Mouse (Mus musculus) A20 (cell line): ENCODE results near the gene Zfp148.

ENCODE experiments used
- DNase-seq: peaks from one replicate; pipeline ENCODE4 v3.0.0-alpha.2; 2011; ENCODE audit warnings: low read depth, low spot score

Zfp148 gene

DNA sequence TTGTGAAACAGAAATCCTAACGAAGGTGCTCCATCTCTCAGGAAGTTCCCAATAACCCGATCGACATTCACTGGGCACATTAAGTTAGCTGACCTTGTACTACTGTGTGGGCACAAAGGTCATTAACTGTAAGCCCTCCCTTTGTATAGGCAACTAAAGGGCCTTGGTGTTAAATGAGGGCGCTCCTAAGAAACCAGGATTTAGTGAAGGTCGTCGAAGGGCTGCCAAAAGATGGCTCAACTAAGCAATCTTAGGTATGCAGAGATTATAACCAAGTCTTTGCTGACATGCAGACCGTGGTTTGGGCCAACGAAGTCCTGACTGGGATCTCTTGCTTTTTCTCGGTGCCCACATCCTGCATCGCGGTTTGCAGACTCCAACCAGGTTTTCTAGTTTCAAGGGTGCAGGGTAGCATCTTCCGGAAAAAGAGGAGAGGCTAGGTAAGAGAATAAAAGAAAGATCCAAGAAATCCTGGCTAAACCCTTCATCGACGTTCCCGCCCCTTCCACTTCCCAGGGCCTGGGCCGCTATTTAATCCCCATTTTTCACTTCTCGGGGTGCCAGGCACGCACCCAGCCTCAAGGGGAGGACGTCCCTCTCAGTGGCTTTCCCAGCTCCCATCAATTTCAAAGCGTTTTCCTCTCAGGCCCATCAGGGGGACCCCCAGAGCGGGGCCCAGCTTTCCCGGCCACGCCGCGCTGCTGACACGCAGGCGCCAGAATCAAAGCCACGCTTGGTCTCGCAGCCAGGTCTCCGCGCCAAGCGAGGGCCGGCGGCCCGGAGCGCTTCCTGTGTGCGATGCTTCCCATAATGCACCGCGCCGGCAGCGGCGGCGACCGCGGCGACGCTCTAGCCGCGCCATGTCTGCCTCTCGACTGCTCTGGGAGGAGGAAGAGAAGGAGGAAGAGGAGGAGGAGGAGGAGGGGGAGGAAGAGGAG, at the start of gene Zfp148:
TSS of gene Zfp148 (plus strand) at position 893 of the 938 bp plus-strand sequence.
- DNase-seq: peak; percentile 95

DNA sequence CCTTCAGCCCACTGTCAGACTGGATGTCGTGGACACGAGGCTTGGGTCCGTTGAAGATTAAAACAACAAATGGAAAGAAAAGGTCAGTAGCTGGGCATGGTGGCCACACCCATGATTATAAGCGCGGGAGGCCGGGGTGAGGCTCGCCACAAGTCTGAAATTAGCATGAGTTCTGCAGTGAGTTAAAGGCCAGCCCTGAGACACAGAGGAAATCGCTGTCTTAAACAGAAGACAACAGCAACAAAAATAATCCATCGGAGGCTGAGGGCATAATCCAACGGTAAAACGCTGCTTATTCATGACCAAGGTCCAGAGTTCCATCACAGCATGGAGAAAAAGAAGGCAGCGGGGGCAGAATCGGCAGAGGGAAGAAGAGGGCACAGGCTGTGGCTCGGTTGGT, 47.6 kb upstream of the Zfp148 start:
- no peak for DNase-seq

DNA sequence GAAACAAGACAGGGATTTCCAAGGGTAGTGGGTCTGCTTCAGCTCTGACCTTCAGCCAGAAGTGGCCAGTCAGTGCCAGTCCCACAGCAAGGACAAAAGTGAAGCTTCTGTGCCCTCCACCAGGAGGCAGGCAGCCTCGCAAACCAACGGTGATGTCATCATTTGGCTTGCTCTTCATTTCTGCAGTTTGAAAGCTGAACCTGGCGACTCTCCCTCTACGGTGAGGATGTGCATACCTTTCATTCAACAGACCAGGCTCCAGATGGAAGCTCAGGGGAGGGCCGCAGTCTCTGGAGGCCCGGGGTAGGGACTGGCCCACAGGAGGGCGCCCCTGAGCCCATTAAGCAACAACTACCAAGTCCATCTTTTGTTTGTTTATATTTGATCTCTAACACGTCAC, 43.5 kb upstream of the Zfp148 start:
- peak; percentile 81 for DNase-seq

DNA sequence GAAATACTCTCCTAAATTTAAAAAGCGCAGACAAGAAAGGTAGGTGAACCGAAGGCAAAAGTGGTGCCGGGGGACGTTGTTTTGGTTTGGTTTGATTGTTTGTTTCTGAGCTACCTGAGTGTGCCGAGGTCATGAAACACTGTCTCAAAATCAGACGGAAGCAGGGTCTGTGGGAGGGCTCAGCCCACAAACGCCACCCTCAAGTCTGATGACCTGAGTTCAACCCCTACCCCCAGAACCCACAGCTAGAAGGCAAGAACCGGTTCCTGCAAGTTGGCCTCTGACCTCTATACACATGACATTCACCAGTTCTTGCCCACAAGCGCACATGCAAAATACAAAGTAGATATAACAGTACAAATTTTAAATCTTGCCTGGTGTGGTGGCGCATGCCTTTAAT, 43.0 kb upstream of the Zfp148 start:
- no peak for DNase-seq

DNA sequence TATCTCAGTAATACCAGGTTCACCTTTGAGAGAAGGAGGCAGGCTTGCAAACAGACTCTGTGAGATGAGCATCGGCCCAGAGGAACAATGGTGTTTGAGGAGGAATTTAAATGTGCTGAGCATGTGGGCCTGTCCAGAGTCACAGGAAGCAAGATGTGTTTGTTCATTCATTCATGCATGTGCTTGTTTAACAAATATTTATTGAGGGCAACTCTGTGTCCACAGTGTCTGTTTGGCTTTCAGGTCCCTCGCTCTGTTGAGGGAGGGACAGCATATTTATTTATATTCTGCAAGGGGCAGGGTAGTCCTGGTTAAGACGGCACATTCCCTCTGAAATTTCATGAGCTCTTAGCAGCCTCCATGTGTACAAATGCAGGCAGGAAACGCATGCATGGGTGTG, 42.1 kb upstream of the Zfp148 start:
- no peak for DNase-seq

DNA sequence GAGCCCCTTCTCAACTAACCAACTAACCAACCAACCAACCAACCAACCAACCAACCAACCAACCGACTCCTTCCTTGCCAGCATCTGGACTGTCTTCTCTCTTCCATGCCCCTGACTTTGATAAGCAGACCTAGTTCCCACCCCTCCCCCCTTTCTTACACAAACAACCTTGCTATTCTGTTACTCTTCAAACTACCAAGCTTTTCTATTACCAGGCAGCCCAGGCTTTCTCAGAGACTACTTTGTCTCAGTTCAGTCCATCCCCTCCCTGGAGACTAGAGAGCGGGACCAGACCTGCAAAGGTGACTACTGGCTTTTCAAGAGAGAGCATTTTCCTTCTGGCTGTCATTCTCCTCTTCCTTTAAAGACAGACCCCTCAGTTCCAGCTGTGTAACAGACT, 41.2 kb upstream of the Zfp148 start:
- DNase-seq: no peak

DNA sequence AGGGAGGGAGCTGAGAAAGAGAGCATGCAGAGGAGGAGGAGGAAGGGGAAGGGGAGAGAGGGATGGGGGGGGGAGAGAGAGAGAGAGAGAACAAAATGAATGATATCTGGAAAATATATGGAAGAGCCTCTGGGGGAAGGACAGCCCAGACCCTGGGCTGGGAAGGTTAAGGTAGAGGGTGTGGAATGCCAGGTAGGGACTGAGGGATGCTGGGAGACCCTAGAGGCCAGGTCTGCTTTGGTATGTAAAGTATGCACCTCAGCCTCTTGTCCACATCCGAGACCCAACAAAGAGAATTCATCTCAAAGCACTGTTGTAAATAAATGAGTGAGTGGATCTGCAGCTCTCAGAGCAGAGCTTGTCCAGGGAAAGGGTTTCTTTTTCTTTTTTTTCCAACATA, 38.3 kb upstream of the Zfp148 start:
- DNase-seq: no peak

DNA sequence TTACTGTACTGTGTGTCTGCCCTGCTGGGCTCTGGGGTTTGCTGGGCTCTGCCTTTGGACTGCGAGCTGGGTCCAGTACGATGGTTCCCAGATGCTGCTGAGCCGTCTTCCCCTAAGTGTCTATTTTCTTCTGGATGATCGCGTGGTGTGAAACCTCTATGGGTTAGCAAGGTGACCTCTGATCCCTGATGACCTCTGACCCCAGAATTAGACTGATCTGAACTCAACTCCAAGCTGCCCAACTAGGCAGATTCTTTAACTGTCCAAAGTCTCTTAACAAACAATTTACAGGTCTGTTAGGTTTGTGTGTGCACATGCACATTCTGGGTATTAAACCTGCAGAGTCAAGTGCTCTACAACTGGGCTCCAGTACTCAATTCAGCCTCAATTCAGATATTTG, 37.5 kb upstream of the Zfp148 start:
- no peak for DNase-seq

DNA sequence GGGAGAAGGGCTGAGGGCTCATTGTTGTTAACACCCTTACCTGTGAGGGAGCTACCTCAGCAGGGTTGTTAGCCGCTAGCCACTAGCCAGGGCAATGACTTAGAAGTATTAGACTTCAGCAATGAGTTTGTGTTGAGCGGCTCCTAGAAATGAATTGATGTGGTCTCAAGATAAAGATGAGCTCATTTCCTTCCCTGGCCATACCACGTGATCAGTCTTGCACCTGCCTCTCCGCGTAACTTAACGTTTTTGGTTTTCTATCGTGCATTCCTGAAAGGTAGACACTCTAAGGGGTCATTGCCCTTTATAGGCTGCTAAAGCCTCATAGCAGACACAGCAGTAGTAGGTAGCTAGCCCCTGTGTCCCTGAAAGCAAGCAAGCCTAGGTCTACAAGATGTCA, 37.0 kb upstream of the Zfp148 start:
- DNase-seq: no peak

DNA sequence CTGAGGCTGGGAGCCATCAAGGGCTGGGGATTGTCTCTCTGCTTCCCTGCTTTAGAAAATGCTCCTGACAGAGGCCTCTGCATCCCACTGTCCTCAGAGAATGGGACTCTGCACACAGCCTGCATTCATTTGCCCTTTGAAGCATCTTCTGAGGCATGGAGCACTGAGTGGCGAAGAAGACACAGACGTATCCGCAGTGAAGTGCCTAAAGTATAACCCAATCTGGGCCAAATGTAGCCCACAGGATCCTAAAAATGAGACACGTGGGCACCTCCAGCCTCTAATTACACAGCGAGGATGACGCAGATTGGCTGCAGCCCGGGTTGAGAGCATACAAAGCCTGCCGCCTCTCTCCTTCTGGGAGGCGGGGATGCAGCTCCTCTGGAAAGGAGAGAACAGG, 36.3 kb upstream of the Zfp148 start:
- no peak for DNase-seq

DNA sequence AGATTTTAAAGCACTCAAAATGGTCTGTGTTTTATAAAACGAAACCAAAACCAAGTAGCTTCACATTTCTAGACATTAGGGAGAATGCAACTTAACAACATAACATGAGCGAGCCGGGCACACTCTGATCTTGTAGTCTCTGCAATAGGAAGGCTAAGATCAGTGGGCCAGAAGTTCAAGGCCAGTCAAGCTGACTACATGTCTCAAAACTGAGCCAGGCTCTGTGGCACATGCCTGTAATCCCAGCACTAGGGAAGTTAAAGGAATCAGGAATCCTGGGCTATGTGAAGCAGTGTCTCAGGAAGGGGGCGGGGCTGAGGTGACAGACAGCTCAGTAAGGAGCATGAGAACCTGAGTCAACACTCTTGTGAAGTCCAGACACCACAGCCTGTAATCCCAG, 35.8 kb upstream of the Zfp148 start:
- DNase-seq: no peak

DNA sequence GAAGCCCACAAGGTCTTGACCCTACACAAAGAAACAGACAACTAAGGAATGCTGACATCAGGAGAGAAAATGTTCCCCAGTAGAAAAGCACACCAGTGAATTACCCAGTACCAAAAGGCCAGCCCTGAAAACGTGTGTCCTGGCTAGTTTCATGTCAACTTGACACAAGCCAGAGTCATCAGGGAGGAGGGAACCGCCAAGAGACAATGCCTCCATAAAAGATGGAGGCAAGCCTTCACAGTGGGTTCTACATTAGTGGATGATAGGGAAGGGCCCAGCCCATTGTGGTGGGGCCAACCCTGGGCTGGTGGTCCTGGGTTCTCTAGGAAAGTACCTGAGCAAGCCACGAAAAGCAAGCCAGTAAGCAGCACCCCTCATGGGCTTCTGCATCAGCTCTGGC, 34.3 kb upstream of the Zfp148 start:
- DNase-seq: no peak

DNA sequence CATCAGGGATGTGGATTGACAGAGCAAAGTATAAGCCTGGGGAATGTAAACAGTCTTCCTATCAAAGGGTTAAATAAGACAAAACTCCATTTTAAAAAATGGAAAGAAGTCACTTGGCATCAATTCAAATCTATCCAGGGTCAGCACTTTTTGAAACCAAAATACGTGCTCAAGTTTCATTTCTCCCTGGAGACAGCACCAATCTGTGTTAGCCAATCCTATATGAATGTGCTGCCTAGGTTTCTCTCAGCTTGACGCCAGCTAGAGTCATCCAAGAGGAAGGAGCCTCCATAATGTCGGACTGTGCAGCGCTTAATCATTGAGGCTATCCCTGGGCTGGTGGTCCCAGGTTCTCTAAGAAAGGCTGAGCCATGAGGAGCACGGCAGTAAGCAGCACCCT, 33.5 kb upstream of the Zfp148 start:
- no peak for DNase-seq

DNA sequence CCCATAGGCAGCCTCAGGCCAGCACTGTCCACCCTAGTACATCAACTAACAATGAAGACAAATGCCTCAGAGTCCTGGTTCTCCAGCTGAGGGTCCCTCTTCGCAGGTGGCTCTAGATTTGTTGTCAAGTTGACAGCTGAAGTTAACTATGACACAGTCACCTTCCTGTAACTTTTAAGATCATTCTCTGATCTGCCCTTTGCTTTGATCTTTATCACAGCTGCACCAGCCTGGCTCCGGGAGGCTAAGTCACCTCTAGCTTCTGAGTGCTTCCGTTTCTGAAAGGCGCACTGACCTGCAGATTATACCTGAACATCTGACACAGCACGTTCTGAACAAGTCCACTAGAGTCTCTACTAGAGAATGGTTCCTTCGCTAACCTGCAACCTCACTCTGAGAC, 22.8 kb upstream of the Zfp148 start:
- no peak for DNase-seq

DNA sequence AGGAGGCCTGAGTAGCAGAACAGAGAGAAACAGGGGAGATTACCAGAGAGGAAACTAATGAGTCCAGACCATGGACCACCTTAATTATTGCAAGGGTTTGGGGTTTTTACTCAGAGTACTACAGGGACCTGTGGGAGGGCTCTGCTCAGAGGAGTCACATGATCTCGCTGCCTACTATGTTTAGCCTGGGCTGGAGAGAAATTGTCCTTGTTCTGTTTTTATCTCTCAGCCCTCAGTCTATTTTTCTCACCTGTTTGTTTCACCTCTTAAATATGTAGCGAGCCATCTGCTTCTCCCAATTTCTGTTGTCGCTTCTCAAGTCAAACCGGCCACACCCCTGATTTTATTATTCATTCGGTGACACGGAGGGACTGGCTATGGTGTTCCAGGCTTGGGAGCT, 14.9 kb upstream of the Zfp148 start:
- peak; percentile 39 for DNase-seq

DNA sequence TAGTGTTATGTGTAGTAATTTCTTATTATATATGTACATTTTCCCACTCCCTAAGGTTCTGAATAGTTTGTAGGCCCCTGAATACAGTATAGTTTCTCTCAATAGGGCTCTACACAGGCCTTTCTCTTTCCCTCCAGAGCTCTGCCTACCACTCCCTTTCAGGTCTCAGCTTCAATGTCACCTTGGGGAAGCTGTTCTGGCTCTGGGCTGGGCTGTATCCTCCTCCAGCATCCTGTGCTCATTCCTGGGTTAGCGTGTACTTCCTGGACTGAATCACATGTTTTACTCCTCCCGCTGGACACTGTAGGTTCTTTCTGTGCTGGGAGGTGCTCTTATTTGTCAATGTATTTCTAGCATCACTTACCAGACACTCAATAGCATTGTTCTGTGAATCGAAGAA, 12.0 kb upstream of the Zfp148 start:
- no peak for DNase-seq

DNA sequence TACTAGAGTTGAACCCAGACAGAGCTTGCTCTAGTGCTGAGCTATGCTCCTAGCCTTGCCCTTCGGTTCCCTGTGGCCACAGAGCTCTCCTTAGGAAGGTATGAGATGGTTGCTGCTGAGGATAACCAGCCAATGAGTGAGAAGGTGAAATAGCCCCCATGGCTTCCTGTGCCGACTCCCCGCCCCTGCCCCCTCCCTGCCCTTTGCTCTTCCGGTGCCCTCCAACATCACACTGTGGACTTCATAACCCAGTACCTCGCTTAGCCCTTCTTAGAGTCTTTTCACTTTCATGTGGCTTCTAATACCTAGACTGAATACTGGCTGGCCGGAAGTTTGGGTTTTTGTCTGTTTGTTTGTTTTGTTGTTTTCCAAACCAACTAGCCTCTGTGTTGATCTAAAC, 9.8 kb upstream of the Zfp148 start:
- no peak for DNase-seq

DNA sequence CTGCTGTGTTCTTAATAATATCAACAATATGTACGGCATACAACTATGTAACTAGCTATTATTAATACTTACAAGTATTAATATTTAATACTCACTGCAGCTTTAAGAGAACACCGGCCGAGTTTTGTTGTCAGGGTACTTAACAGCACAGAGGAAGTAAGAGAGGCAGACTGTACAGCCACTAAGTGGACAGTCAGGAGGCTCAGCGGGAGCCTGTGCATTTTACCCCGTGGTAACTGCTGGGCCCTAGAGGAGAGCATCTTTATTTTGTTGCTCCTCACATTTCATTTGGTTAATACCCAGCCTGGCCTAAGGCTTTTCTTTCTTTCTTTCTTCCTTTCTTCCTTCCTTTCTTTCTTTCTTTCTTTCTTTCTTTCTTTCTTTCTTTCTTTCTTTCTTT, 8.0 kb upstream of the Zfp148 start:
- DNase-seq: no peak

DNA sequence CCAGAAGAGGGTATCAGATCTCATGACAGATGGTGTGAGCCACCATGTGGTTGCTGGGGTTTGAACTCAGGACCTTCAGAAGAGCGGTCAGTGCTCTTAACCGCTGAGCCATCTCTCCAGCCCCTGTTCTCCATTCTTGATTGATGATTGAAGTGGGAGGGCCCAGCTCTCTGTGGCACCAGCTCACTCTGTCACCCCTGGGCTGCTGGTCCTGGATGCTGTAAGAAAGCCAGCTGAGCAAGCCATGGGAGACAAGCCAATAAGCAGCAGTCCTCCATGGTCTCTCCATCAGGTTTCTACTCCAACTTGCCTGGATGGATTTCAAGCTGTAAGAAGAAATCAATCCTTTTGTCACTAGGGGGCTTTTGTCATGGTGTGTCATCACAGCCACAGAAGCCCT, 7.3 kb upstream of the Zfp148 start:
- no peak for DNase-seq

DNA sequence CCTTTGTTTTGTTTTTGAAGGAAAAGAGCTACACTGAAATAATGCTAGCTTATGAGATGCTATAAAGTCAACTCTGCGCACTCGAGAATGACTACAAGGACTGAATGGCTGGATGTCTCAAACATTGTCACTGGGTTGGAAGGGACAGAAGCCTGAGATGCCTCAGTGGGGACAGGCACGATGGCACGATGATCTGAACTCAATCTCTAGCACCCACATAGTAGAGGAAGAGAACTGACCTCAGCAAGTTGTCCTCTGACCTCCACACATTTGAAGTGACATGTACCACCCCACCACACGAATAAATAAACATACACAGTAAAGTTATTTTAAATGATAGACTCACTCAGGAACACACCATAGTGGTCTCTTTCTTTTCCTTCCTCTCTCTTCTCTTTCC, 4.4 kb upstream of the Zfp148 start:
- no peak for DNase-seq

DNA sequence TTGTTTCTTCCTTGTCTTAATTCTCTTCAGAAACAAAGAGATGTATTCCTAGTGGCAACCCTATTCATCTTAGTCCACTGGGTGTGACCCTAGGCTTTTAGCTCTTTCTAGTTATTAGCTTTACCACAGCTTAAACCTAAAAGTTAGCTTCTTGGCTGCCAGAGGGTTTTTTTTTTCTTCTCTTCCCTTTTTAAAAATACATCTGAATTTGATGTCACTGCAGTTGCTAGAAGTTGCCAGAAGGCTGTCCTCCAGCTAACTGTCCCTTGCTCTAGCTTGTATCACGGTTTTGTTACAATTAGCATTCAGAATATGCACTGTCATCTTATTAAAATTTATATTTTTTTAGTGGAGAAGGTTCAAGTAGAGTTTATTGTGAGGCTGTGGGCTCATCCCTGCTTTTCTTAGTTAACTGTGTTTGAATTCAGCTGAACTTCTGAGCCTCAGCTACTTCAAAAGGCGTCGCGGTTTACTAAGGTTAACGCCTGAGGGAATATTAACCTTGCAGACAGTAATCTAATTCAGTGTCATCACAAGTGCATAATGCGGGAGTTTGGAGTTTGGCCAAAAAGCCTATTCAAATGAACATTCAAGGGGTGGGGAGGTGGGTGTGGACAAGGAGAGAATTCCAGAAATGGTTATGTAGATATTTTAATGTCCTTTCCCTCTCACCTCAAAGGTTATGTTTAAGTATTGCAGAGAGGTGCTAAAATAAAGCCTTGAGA, 1.3 kb upstream of the Zfp148 start:
- no peak for DNase-seq

DNA sequence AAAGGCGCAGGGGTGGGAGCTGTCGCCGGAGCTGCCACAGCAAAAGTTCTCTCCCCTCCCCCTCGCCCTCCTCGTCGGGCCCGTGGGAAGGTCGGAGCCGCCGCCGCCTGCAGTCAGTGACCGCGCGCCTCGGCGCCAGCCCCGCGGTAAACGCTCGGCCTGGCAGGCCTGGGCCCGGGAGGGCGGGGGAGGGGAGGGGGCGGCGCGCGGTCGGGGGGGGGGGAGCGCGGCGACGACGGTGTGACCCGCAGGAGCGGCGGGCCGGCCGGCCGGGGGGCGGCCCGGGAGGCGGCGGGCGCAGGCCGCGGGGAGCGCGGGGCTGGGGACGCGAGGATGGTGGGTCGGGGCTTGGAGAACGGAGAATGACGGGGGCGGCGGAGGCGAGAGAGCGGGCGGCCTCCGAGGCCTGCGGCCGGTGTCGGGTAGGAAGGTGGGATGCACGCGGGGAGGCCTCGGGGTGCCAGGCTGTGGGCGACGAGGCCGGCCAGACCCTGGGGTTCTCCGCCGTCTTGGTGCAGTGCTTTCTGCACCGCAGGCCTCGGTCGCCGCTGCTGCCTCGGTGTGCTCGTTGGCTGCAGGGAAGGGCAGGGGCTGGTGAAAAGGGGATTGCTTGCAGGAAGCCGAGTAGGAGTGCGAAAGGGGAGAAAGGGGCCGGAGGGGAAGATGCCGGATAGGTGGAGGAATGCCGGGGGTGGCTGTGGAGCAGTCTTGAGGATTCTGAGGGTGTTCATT, 412 bp downstream of the Zfp148 start:
- peak; percentile 73 for DNase-seq
